Mouse (Mus musculus) heart, embryonic 11.5 days (tissue): Measurements from ENCODE around the gene Slc5a5. TPM values are rescaled to one million over a fixed set of nuclear protein-coding genes. Genes with fewer than 3 reads are reported as not detected.
A peak's percentile ranks its signal among the peaks of the same experiment; 100 is the strongest.

Experiments used
- ATAC-seq: fragments of 200-750 bp; cut with Nextera tagmentation; replicated peaks from 2 replicates; pipeline ENCODE4 v1.8.0; 2017; ENCODE audit warnings: moderate library complexity; ENCODE audit not compliant: insufficient number of reproducible peaks, low FRiP score, low TSS enrichment
- H3K27ac ChIP-seq: fragments of 300-500 bp; sonication (generic); 2 replicates; pipeline ENCODE4 v1.5.1; 2014; ENCODE audit warnings: mild to moderate bottlenecking, low read depth, low read length
- H3K27me3 ChIP-seq: fragments of 300-500 bp; sonication (generic); 2 replicates; pipeline ENCODE4 v1.6.1; 2014; ENCODE audit warnings: mild to moderate bottlenecking, low read length, mixed read lengths; ENCODE audit not compliant: control insufficient read depth, insufficient read depth
- H3K36me3 ChIP-seq: fragments of 300-500 bp; sonication (generic); 2 replicates; pipeline ENCODE4 v1.6.1; 2014; ENCODE audit warnings: mild to moderate bottlenecking, low read length, moderate library complexity, mixed read lengths; ENCODE audit not compliant: control insufficient read depth, insufficient read depth
- H3K4me1 ChIP-seq: fragments of 300-500 bp; sonication (generic); 2 replicates; pipeline ENCODE4 v1.6.1; 2014; ENCODE audit warnings: low read length; ENCODE audit not compliant: control insufficient read depth, insufficient read depth
- H3K4me2 ChIP-seq: fragments of 300-500 bp; sonication (generic); 2 replicates; pipeline ENCODE4 v1.6.1; 2014; ENCODE audit warnings: mild to moderate bottlenecking, moderate library complexity
- H3K4me3 ChIP-seq: fragments of 300-500 bp; sonication (generic); 2 replicates; pipeline ENCODE4 v1.5.1; 2014; ENCODE audit warnings: low read depth, low read length
- H3K9ac ChIP-seq: fragments of 300-500 bp; sonication (generic); 2 replicates; pipeline ENCODE4 v1.6.1; 2014; ENCODE audit warnings: mild to moderate bottlenecking, low read depth, low read length, moderate library complexity
- H3K9me3 ChIP-seq: fragments of 300-500 bp; sonication (generic); replicated peaks from 2 replicates; pipeline ENCODE4 v1.6.1; 2016; ENCODE audit warnings: low read length; ENCODE audit not compliant: control insufficient read depth
- WGBS: fragments of 180-500 bp; shearing (Covaris S2); extraction: QIAGEN DNeasy Blood & Tissue Kit; methylation state at CpG from one replicate; pipeline ENCODE4 v1.1.7; 2014; ENCODE audit not compliant: insufficient replicate concordance; 5-methylcytosine and 5-hydroxymethylcytosine counted together
- polyA plus RNA-seq: library from polyadenylated mRNA; unstranded; fragments of >200 nt; fragmentation: Nextera tagmentation; extraction: Ambion mirVana; gene quantifications from 2 replicates; pipeline ENCODE4 v1.2.1, GENCODE M21; 2014

The Slc5a5 gene
- polyA plus RNA-seq, 1 experiment from 2014 or later, result 0.06 TPM

DNA sequence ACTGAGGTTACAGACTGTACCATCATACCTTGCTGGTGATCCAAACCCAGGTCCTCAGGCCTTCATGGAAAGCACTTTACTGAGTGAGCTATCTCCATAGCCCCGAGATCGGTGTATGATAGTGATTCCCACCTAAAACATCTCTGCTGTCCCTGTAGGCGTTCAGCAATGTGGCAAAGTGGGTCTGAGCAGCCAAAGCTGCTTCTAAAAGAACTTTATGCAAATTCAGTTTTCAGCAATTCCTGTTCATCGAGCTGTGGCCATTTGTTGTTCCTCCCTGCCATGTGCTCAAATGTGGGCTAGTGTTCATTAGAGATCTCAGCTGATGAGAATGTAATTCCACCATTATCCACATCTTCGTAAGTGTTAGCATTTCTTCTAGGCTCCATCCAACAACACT lies 33.8 kb upstream of the Slc5a5 start:
- Histone ChIP-seq H3K9ac (no peak overlapping the region), H3K4me2 (no peak overlapping the region), H3K4me3 (no peak overlapping the region), H3K27ac (no peak overlapping the region), H3K36me3 (0 out of 2 replicates have a peak, but pooled peaks cover under 1% of the 10 kb centered on the region), H3K4me1 (no peaks in the 10 kb centered on the region), H3K27me3 (no peaks in the 10 kb centered on the region), H3K9me3 (no peaks in the 10 kb centered on the region)
- no peak for ATAC-seq
- 89% methylated on average over 5 of the region's 5 CpGs for WGBS

DNA sequence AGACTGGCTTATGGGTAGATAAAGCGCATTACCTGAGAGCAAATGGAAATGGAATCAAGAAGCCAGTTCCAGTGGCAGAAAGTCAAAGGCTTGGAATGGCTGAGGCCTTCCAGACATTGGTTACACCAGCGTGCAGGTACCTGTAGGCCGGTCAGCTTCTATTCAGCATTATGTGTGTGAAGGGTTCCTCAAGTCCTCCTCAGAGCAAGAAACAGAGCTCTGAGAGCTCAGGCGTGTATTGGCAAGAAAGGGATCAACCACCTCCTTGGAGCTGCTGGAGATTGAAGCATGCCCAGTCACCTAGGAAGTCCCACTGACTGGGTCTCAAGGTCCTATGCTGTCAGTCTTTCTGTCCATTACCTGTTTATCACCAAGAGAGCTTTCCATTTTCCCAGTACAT lies 33.2 kb upstream of the Slc5a5 start:
- H3K9ac ChIP-seq, result no peak overlapping the region
- no peaks in the 10 kb centered on the region for H3K4me1 ChIP-seq
- H3K4me2 ChIP-seq, result no peak overlapping the region
- H3K27me3 ChIP-seq, result no peaks in the 10 kb centered on the region
- 82% methylated on average over 4 of the region's 4 CpGs for WGBS
- ATAC-seq, result no peak
- H3K36me3 ChIP-seq, result 0 out of 2 replicates have a peak, but pooled peaks cover 3% of the 10 kb centered on the region
- H3K9me3 ChIP-seq, result no peaks in the 10 kb centered on the region
- no peak overlapping the region for H3K4me3 ChIP-seq
- no peak overlapping the region for H3K27ac ChIP-seq

DNA sequence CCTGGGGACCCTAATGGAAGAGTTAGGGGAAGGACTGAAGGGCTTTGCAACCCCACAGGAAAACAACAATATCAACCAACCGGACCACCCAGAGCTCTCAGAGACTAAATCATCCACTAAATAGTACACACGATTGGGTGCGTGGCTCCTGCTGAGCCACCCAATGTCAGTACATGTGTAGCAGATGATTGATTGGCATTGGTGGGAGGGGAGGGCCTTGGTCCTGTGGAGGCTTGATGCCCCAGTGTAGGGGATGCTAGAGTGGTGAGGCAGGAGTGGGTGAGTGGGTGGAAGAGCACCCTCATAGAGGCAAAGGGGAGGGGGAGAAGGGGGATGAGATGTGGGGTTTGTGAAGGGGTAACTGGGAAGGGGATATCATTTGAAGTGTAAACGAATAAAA lies 31.6 kb upstream of the Slc5a5 start:
- WGBS, result 88% methylated on average over 4 of the region's 4 CpGs
- no peak for ATAC-seq
- Histone ChIP-seq H3K36me3 (0 out of 2 replicates have a peak, but pooled peaks cover 3% of the 10 kb centered on the region), H3K9me3 (no peaks in the 10 kb centered on the region), H3K27me3 (no peaks in the 10 kb centered on the region), H3K4me2 (no peak overlapping the region), H3K9ac (no peak overlapping the region), H3K4me3 (no peak overlapping the region), H3K27ac (no peak overlapping the region), H3K4me1 (no peaks in the 10 kb centered on the region)

DNA sequence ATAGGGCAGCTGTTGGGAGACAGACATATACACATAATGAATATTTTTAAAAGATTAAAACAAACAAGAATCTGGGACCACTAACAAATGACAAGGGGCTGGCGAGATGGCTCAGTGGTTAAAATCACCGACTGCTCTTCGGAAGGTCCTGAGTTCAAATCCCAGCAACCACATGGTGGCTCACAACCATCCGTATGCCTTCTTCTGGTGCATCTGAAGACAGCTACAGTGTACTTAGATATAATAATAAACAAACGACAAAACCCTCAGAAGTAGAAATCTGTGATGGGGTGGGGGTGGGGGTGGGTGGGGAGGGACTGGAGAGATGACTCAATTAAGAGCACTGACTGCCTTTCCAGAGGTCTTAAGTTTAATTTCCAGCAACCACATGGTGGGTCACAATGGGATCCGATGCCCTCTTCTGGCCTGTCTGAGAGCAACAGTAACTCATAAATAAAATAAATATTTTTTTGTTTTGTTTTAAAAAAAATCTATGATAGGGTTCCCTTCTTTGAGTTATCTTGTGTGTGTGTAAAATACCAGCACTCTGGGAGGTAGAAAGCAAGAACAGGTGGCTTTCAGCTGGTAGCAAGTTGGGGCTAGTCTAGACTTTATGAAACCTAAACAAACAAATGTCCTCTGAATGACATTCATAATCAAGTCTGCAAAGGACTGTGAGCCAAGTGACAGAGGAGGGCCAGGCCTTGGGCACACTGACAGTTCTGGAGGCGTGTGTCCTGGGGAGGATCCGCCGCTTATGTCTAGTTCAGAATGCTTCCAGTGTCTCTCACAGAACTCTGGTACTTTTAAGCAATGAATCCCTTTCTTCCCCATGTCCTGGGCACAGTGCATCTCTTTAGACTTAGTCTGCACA lies 27.7 kb upstream of the Slc5a5 start:
- Histone ChIP-seq H3K27me3 (no peaks in the 10 kb centered on the region), H3K4me1 (no peaks in the 10 kb centered on the region), H3K4me2 (no peak overlapping the region), H3K9me3 (no peaks in the 10 kb centered on the region), H3K36me3 (peaks cover 22% of the 10 kb centered on the region), H3K4me3 (no peak overlapping the region), H3K9ac (no peak overlapping the region), H3K27ac (no peak overlapping the region)
- 84% methylated on average over 9 of the region's 9 CpGs for WGBS
- no peak for ATAC-seq

DNA sequence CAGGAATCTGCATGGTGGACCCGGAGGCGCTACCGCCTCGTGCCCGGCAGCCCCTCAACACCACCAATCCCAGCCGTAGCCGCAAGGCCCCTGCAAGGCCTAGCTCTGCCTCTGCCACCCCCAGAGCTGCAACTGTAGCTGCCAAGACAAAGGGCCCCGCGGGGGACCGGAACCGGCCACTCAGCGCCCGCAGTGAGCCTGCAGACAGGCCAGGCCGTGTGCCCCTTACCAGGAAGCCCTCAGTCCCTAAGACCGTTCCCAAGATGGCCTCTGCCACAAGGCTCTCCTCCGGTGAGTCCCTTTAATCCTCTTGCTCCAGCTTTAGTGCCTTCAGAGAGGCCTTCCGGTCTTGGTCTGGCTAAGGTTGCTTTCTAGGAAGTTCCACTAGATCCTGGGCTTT lies 22.1 kb upstream of the Slc5a5 start:
- peaks cover 53% of the 10 kb centered on the region for H3K36me3 ChIP-seq
- no peak overlapping the region for H3K4me3 ChIP-seq
- no peak for ATAC-seq
- no peaks in the 10 kb centered on the region for H3K9me3 ChIP-seq
- no peak overlapping the region for H3K9ac ChIP-seq
- H3K4me2 ChIP-seq, result no peak overlapping the region
- no peak overlapping the region for H3K27ac ChIP-seq
- no peaks in the 10 kb centered on the region for H3K4me1 ChIP-seq
- no peaks in the 10 kb centered on the region for H3K27me3 ChIP-seq
- 94% methylated on average over 17 of the region's 17 CpGs for WGBS

DNA sequence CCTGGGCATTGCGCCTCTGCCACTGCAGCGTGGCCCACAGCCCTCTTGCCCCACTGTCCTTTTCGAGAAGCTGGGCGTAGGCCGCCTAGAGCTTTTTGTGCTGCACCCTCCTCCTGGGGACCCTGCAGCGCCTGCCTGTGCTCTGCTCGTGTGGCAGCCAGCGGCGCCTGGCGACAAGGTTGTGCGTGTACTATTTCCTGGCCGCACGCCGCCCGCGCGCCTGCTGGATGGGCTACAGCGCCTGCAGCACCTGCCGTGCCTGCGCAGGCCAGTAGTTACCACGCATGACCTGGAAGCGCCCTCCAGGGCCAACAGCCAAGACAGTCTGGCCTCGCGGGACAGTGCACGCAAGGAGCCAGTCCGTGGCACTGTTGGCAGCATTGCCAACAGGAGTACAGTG lies 21.0 kb upstream of the Slc5a5 start:
- Histone ChIP-seq H3K9ac (no peak overlapping the region), H3K27me3 (no peaks in the 10 kb centered on the region), H3K9me3 (no peaks in the 10 kb centered on the region), H3K27ac (no peak overlapping the region), H3K4me2 (no peak overlapping the region), H3K4me3 (no peak overlapping the region), H3K36me3 (peaks cover 50% of the 10 kb centered on the region), H3K4me1 (no peaks in the 10 kb centered on the region)
- no peak for ATAC-seq
- 94% methylated on average over 26 of the region's 26 CpGs for WGBS

DNA sequence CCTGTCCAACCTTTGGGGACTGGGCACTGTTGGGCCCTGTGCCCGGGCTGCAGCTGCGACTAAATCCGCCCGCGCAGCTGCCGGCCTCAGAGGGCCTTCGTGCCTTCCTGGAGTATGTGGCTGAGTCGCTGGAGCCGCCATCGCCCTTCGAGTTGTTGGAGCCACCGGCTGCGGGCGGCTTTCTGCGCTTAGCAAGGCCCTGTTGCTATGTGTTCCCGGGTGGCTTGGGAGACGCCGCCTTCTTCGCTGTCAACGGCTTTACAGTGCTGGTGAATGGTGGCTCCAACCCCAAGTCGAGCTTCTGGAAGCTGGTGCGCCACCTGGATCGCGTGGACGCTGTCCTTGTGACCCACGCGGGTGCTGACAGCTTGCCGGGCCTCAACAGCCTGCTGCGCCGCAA lies 20.4 kb upstream of the Slc5a5 start:
- H3K27ac ChIP-seq, result no peak overlapping the region
- H3K4me2 ChIP-seq, result no peak overlapping the region
- WGBS, result 82% methylated on average over 30 of the region's 30 CpGs
- H3K9me3 ChIP-seq, result no peaks in the 10 kb centered on the region
- H3K4me3 ChIP-seq, result no peak overlapping the region
- H3K4me1 ChIP-seq, result no peaks in the 10 kb centered on the region
- H3K36me3 ChIP-seq, result peaks cover 50% of the 10 kb centered on the region
- no peak overlapping the region for H3K9ac ChIP-seq
- no peaks in the 10 kb centered on the region for H3K27me3 ChIP-seq
- ATAC-seq, result no peak

DNA sequence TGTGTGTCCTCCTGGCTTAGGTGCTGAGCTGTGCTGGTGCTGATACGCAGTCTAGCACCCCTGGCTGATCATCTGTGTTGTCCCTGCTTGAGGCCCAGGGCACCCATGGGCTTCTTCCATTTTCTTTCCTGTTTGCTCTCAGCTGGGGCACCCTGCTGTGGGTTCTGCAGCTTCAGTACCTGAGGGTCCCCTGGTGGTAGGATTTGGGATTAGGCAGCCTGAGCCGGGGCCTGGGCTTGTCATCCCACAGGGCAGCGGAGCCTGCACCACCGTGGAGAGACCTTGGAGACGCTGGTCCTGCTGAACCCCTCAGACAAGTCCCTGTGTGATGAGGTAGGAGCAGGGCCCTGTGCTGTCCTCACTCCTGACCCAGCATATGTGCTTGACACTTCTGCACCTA lies 19.0 kb upstream of the Slc5a5 start:
- no peak overlapping the region for H3K4me2 ChIP-seq
- H3K27me3 ChIP-seq, result no peaks in the 10 kb centered on the region
- peaks cover 41% of the 10 kb centered on the region for H3K36me3 ChIP-seq
- H3K9ac ChIP-seq, result no peak overlapping the region
- H3K4me3 ChIP-seq, result no peak overlapping the region
- H3K4me1 ChIP-seq, result peaks cover 9% of the 10 kb centered on the region
- H3K9me3 ChIP-seq, result no peaks in the 10 kb centered on the region
- WGBS, result 82% methylated on average over 5 of the region's 5 CpGs
- H3K27ac ChIP-seq, result no peak overlapping the region
- no peak for ATAC-seq

DNA sequence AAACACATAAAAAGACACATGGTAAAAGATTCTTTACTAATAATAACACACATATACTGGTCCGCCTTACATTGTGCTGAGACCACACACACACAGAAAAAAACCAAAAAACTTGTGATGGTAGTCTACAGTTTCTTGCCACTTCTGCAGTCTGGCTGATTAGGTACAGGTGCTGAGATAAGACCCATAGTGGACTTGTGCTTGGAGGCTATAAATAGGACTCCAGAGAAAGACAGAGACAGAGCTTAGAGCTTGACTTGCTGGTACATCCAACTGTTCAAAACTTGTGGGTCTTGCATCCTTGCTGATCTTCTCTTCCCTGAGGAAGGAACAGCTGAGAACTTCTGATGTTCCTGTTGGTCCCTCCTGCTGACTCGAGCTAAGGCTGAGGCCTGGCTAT lies 15.0 kb upstream of the Slc5a5 start:
- WGBS, result 73% methylated on average over 2 of the region's 2 CpGs
- ATAC-seq, result no peak
- Histone ChIP-seq H3K36me3 (peaks cover 11% of the 10 kb centered on the region), H3K4me1 (peaks cover 13% of the 10 kb centered on the region), H3K27ac (no peak overlapping the region), H3K4me2 (peak overlapping the region; percentile 31), H3K27me3 (no peaks in the 10 kb centered on the region; the same call in 1 of the 2 replicates), H3K4me3 (0 out of 2 replicates have a peak overlapping the region, but pooled peaks have one; percentile 82), H3K9me3 (no peaks in the 10 kb centered on the region), H3K9ac (no peak overlapping the region)
